Mouse (Mus musculus) layer of hippocampus, postnatal 14 days (tissue): ENCODE data around the gene Hoxc5. TPM values are rescaled to one million over a fixed set of nuclear protein-coding genes. Genes with fewer than 3 reads are reported as not detected.

Experiments
- DNase-seq, 2 experiments: peaks; one replicate each; pipeline ENCODE4 v3.0.0; 2021 to 2022; ENCODE audit warnings: low spot score in 2 of 2, mixed read lengths in 1 of 2
- total RNA-seq, 2 experiments: library from RNA; stranded (reverse); gene quantifications; 2 replicates each; pipeline ENCODE4 v1.2.3; 2021

The Hoxc5 gene
- total RNA-seq, 2 experiments from 2014 or later, result not detected

- DNase-seq, result no peak
These were observed 43.0 kb downstream of the Hoxc5 start for GRCm38 (mm10) chr15:103010112-103010846.

GRCm38 (mm10) chr15:103010847-103011555 lies 43.8 kb downstream of the Hoxc5 start:
- DNase-seq, result no peak

- DNase-seq, result no peak
These were observed 44.8 kb downstream of the Hoxc5 start for GRCm38 (mm10) chr15:103011928-103012486.

GRCm38 (mm10) chr15:103013238-103013984 lies 46.2 kb downstream of the Hoxc5 start:
- DNase-seq, result peak in 1 of 2 experiments; percentile 41

- DNase-seq, result no peak
These were observed 47.1 kb downstream of the Hoxc5 start for GRCm38 (mm10) chr15:103014166-103015008.

GRCm38 (mm10) chr15:103015009-103015399 lies 47.8 kb downstream of the Hoxc5 start:
- no peak for DNase-seq

- no peak for DNase-seq
These were observed 48.3 kb downstream of the Hoxc5 start for GRCm38 (mm10) chr15:103015406-103016166.

- DNase-seq, result no peak
These were observed 51.4 kb downstream of the Hoxc5 start, which contains the start of gene Hoxc4 for GRCm38 (mm10) chr15:103018636-103019035. Hoxc4 (plus strand) TSS chr15:103018934.

GRCm38 (mm10) chr15:103020899-103021418 lies 53.7 kb downstream of the Hoxc5 start:
- DNase-seq, result no peak

- DNase-seq, result no peak
These were observed 54.3 kb downstream of the Hoxc5 start for GRCm38 (mm10) chr15:103021544-103021943.

GRCm38 (mm10) chr15:103024131-103024530 lies 56.9 kb downstream of the Hoxc5 start:
- DNase-seq, result no peak

- no peak for DNase-seq
These were observed 60.3 kb downstream of the Hoxc5 start for GRCm38 (mm10) chr15:103027266-103028235.

GRCm38 (mm10) chr15:103028916-103029512 lies 61.8 kb downstream of the Hoxc5 start:
- DNase-seq, result no peak

- DNase-seq, result no peak
These were observed 62.9 kb downstream of the Hoxc5 start for GRCm38 (mm10) chr15:103030142-103030541.

- DNase-seq, result no peak
These were observed 64.9 kb downstream of the Hoxc5 start for GRCm38 (mm10) chr15:103032167-103032566.

- DNase-seq, result no peak
These were observed 65.7 kb downstream of the Hoxc5 start for GRCm38 (mm10) chr15:103032646-103033575.
